8 mouse cellular contexts compared by ENCODE assay signal in genomic region chr7:126481699-126482098, GRCm38 (mm10). TPM values are rescaled to one million over a fixed set of nuclear protein-coding genes. Genes with fewer than 3 reads are reported as not detected.
DNase-seq lines count a peak whose midpoint lies in the region; ATAC-seq and TF ChIP-seq lines count a peak whose summit lies in the region.

No protein-coding gene starts in this region.

- H3K9me3 ChIP-seq in heart, embryonic 14.5 days (ENCODE audit: control insufficient read depth, low read length): no peaks in the 10 kb centered on the region
- no peaks in the 10 kb centered on the region for H3K9me3 ChIP-seq in MEL (replicated peaks; ENCODE audit: insufficient read depth, low read length)
- no peaks in the 10 kb centered on the region for H3K9me3 ChIP-seq in liver, embryonic 12.5 days (replicated peaks)

- no peak for DNase-seq in heart, postnatal 4 days
- DNase-seq in 416B (ENCODE audit: low read depth): peak; percentile 66
- peak; percentile 60 for DNase-seq in MEL (ENCODE audit: low read depth, low spot score)
- DNase-seq in left cerebral cortex, postnatal 4 days: no peak
- no peak for DNase-seq in ovary, adult 18-20 months (ENCODE audit: low spot score)
- no peak for DNase-seq in lung, postnatal 10 days

- intact Hi-C loops in left cerebral cortex, postnatal 4 days (cut with DNase I): loop anchor here (2.0 kb wide), 1 partner anchor 47 kb away; no protein-coding TSS in a partner anchor

- H3K27me3 ChIP-seq in heart, embryonic 14.5 days (ENCODE audit: control insufficient read depth, insufficient read depth, low read length): no peaks in the 10 kb centered on the region
- no peaks in the 10 kb centered on the region for H3K27me3 ChIP-seq in MEL (ENCODE audit: control insufficient read depth in 1 of 2, insufficient read depth in 2 of 2, low read length in 2 of 2)
- no peaks in the 10 kb centered on the region for H3K27me3 ChIP-seq in liver, embryonic 12.5 days (replicated peaks)

- peak overlapping the region in 1 of 2 experiments; percentile 29; a peak in 1 of 4 replicates for H3K4me3 ChIP-seq in heart, embryonic 14.5 days (ENCODE audit: control insufficient read depth in 1 of 2, insufficient read depth in 1 of 2, low read depth in 1 of 2, low read length in 2 of 2)
- H3K4me3 ChIP-seq in MEL (ENCODE audit: control insufficient read depth in 1 of 2, insufficient read depth in 1 of 2, low read depth in 2 of 2, low read length in 2 of 2): peak overlapping the region in 1 of 2 experiments; percentile 48; a peak in 2 of 4 replicates
- no peak overlapping the region for H3K4me3 ChIP-seq in liver, embryonic 12.5 days

- WGBS in heart, embryonic 14.5 days: 22% methylated on average over 5 of the region's 5 CpGs
- 15% methylated on average over 5 of the region's 5 CpGs for WGBS in liver, embryonic 12.5 days (ENCODE audit: insufficient replicate concordance)

- no peak overlapping the region for H3K9ac ChIP-seq in heart, embryonic 14.5 days (ENCODE audit: low read length)
- no peak overlapping the region; the same call in 1 of the 2 replicates for H3K9ac ChIP-seq in MEL (ENCODE audit: control insufficient read depth, low read depth, low read length, poor library complexity, severe bottlenecking)
- H3K9ac ChIP-seq in liver, embryonic 12.5 days: no peak overlapping the region

- ATAC-seq in heart, embryonic 14.5 days (ENCODE audit: insufficient number of reproducible peaks, insufficient read depth, low FRiP score, low read depth): no peak
- no peak for ATAC-seq in liver, embryonic 12.5 days

- 0 out of 4 replicates have a peak, but pooled peaks cover 0 to 8% of the 10 kb centered on the region in 2 experiments for H3K4me1 ChIP-seq in heart, embryonic 14.5 days (ENCODE audit: control insufficient read depth in 2 of 2, insufficient read depth in 2 of 2, low read length in 2 of 2)
- peaks cover 0 to 6% of the 10 kb centered on the region in 2 experiments; a peak in 3 of 4 replicates for H3K4me1 ChIP-seq in MEL (ENCODE audit: control insufficient read depth in 1 of 2, insufficient read depth in 2 of 2, low read length in 2 of 2)
- peaks cover 18% of the 10 kb centered on the region for H3K4me1 ChIP-seq in liver, embryonic 12.5 days

- no peaks in the 10 kb centered on the region for H3K36me3 ChIP-seq in heart, embryonic 14.5 days (ENCODE audit: control insufficient read depth, insufficient read depth, low read length)
- H3K36me3 ChIP-seq in MEL (ENCODE audit: control insufficient read depth in 1 of 2, insufficient read depth in 2 of 2, low read length in 2 of 2): peaks cover 0 to 7% of the 10 kb centered on the region in 2 experiments; a peak in 2 of 4 replicates
- H3K36me3 ChIP-seq in liver, embryonic 12.5 days: no peaks in the 10 kb centered on the region

- H3K79me2 ChIP-seq in MEL (ENCODE audit: control insufficient read depth, insufficient read depth, low read length, poor library complexity): peaks cover 1% of the 10 kb centered on the region; the same call in 1 of the 2 replicates

- TF ChIP-seq EP300 in MEL (IDR thresholded peaks at IDR 0.05; ENCODE audit: low read depth in 1 of 2, low read length in 2 of 2): no peak

- H3K4me2 ChIP-seq in heart, embryonic 14.5 days (ENCODE audit: low read length): peak overlapping the region; percentile 64; the same call in 1 of the 2 replicates
- peak overlapping the region; percentile 74 for H3K4me2 ChIP-seq in liver, embryonic 12.5 days

- TF ChIP-seq POLR2A in MEL (IDR thresholded peaks at IDR 0.05; ENCODE audit: control insufficient read depth in 1 of 2, insufficient read depth in 1 of 2, low read depth in 1 of 2, low read length in 2 of 2, poor library complexity in 1 of 2): no peak

- TF ChIP-seq CTCF in MEL (IDR thresholded peaks at IDR 0.05 in 2 of 3, conservative IDR thresholded peaks at IDR 0.05 in 1 of 3; ENCODE audit: control insufficient read depth in 1 of 3, insufficient read depth in 1 of 3, low read depth in 2 of 3, low read length in 3 of 3, poor library complexity in 1 of 3, severe bottlenecking in 1 of 3): peak in 2 of 3 experiments; percentile 68 to 94; a peak in 4 of 6 replicates

- H3K27ac ChIP-seq in heart, embryonic 14.5 days (replicated peaks in 1 of 2; ENCODE audit: control insufficient read depth in 1 of 2, insufficient read depth in 1 of 2, low read depth in 2 of 2, low read length in 2 of 2): no peak overlapping the region
- H3K27ac ChIP-seq in MEL (ENCODE audit: control insufficient read depth, low read depth, low read length): no peak overlapping the region
- no peak overlapping the region for H3K27ac ChIP-seq in liver, embryonic 12.5 days

- TF ChIP-seq RAD21 in MEL (IDR thresholded peaks at IDR 0.05; ENCODE audit: low read depth, low read length): peak; percentile 94

TF ChIP-seq in MEL, 35 proteins besides CTCF, POLR2A, EP300 and RAD21:
- no peak for TF ChIP-seq USF2 (IDR thresholded peaks at IDR 0.05; ENCODE audit: borderline replicate concordance in 1 of 2, insufficient read depth in 1 of 2, low read depth in 1 of 2, low read length in 2 of 2)
- TF ChIP-seq BHLHE40 (IDR thresholded peaks at IDR 0.05; ENCODE audit: borderline replicate concordance, low read depth, low read length): no peak
- no peak for TF ChIP-seq TBP (IDR thresholded peaks at IDR 0.05; ENCODE audit: low read depth, low read length)
- no peak for TF ChIP-seq HCFC1 (IDR thresholded peaks at IDR 0.05; ENCODE audit: low read depth, low read length)
- peak; percentile 80 for TF ChIP-seq SIN3A (IDR thresholded peaks at IDR 0.05; ENCODE audit: low read length)
- no peak for TF ChIP-seq MYB (IDR thresholded peaks at IDR 0.05; ENCODE audit: low read depth, low read length)
- peak; percentile 94 for TF ChIP-seq ZC3H11A (IDR thresholded peaks at IDR 0.05; ENCODE audit: low read depth, low read length)
- no peak for TF ChIP-seq ZNF384 (IDR thresholded peaks at IDR 0.05; ENCODE audit: low read depth, low read length)
- TF ChIP-seq SMC3 (IDR thresholded peaks at IDR 0.05; ENCODE audit: low read depth, low read length): peak; percentile 86
- TF ChIP-seq GATA1 (IDR thresholded peaks at IDR 0.05; ENCODE audit: low read depth, low read length): peak; percentile 46
- TF ChIP-seq NRF1 (IDR thresholded peaks at IDR 0.05; ENCODE audit: insufficient read depth, low read depth, low read length, poor library complexity, severe bottlenecking): no peak

RNA-seq across cellular contexts. Expression of gene Tufm, which starts 5.5 kb away (rescaled TPM):
- 188 and 199 TPM in 2 replicates for polyA plus RNA-seq in heart, embryonic 14.5 days (2014; fragmentation: Nextera tagmentation; extraction: Ambion mirVana)
- total RNA-seq in heart, postnatal 4 days (2021): 100 to 1,000 TPM; 224 to 238 TPM
- 224 and 244 TPM in 2 replicates for total RNA-seq in MEL (2012; rRNA removed)
- 100 to 1,000 TPM in 1 of 2 experiments, not detected in 1; 397 TPM for polyA plus RNA-seq in MEL (2012; ENCODE audit: insufficient read depth in 1 of 2, insufficient read length in 2 of 2, low read depth in 1 of 2, low replicate concordance in 2 of 2, missing spikeins in 1 of 2)
- polyA plus RNA-seq in liver, embryonic 12.5 days (2016; fragmentation: Nextera tagmentation; extraction: Ambion mirVana): 120 and 129 TPM in 2 replicates
- 10 to 100 TPM; 80.9 to 96.5 TPM for total RNA-seq in left cerebral cortex, postnatal 4 days (2021)

RNA-seq across cellular contexts. Expression of gene Sh2b1, which starts 6.5 kb away (rescaled TPM):
- 35.6 and 39.0 TPM in 2 replicates for polyA plus RNA-seq in heart, embryonic 14.5 days (2014; fragmentation: Nextera tagmentation; extraction: Ambion mirVana)
- 10 to 100 TPM; 47.1 to 51.4 TPM for total RNA-seq in heart, postnatal 4 days (2021)
- 11.8 and 13.1 TPM in 2 replicates for total RNA-seq in MEL (2012; rRNA removed)
- 10 to 100 TPM in 1 of 2 experiments, not detected in 1; 48.9 TPM for polyA plus RNA-seq in MEL (2012; ENCODE audit: insufficient read depth in 1 of 2, insufficient read length in 2 of 2, low read depth in 1 of 2, low replicate concordance in 2 of 2, missing spikeins in 1 of 2)
- polyA plus RNA-seq in liver, embryonic 12.5 days (2016; fragmentation: Nextera tagmentation; extraction: Ambion mirVana): 17.0 and 17.5 TPM in 2 replicates
- total RNA-seq in left cerebral cortex, postnatal 4 days (2021): 10 to 100 TPM; 72.5 to 77.7 TPM

RNA-seq across cellular contexts. Expression of gene Atp2a1, which starts 18.8 kb away (rescaled TPM):
- polyA plus RNA-seq in heart, embryonic 14.5 days (2014; fragmentation: Nextera tagmentation; extraction: Ambion mirVana): 0.26 and 1.3 TPM in 2 replicates
- total RNA-seq in heart, postnatal 4 days (2021): 1 to 10 TPM in 1 of 2 experiments, under 1 TPM in 1; 0.67 to 9.0 TPM
- 0.04 and 0.20 TPM in 2 replicates for total RNA-seq in MEL (2012; rRNA removed)
- under 1 TPM in 1 of 2 experiments, not detected in 1; 0.47 TPM for polyA plus RNA-seq in MEL (2012; ENCODE audit: insufficient read depth in 1 of 2, insufficient read length in 2 of 2, low read depth in 1 of 2, low replicate concordance in 2 of 2, missing spikeins in 1 of 2)
- 0.17 and 1.5 TPM in 2 replicates for polyA plus RNA-seq in liver, embryonic 12.5 days (2016; fragmentation: Nextera tagmentation; extraction: Ambion mirVana)
- under 1 TPM in 1 of 2 experiments, not detected in 1; 0.12 TPM for total RNA-seq in left cerebral cortex, postnatal 4 days (2021)

RNA-seq across cellular contexts. Expression of gene Atxn2l, which starts 21.5 kb away (rescaled TPM):
- 31.2 and 38.8 TPM in 2 replicates for polyA plus RNA-seq in heart, embryonic 14.5 days (2014; fragmentation: Nextera tagmentation; extraction: Ambion mirVana)
- 10 to 100 TPM; 60.0 to 65.7 TPM for total RNA-seq in heart, postnatal 4 days (2021)
- total RNA-seq in MEL (2012; rRNA removed): 40.8 and 52.1 TPM in 2 replicates
- 100 to 1,000 TPM; 218 to 821 TPM for polyA plus RNA-seq in MEL (2012; ENCODE audit: insufficient read depth in 1 of 2, insufficient read length in 2 of 2, low read depth in 1 of 2, low replicate concordance in 2 of 2, missing spikeins in 1 of 2)
- 48.7 and 49.4 TPM in 2 replicates for polyA plus RNA-seq in liver, embryonic 12.5 days (2016; fragmentation: Nextera tagmentation; extraction: Ambion mirVana)
- 100 to 1,000 TPM; 164 to 165 TPM for total RNA-seq in left cerebral cortex, postnatal 4 days (2021)

RNA-seq across cellular contexts. Expression of gene Rabep2, which starts 53.1 kb away (rescaled TPM):
- polyA plus RNA-seq in heart, embryonic 14.5 days (2014; fragmentation: Nextera tagmentation; extraction: Ambion mirVana): 19.6 and 19.8 TPM in 2 replicates
- 10 to 100 TPM; 11.8 to 15.0 TPM for total RNA-seq in heart, postnatal 4 days (2021)
- 12.9 and 15.2 TPM in 2 replicates for total RNA-seq in MEL (2012; rRNA removed)
- 10 to 100 TPM in 1 of 2 experiments, not detected in 1; 16.2 TPM for polyA plus RNA-seq in MEL (2012; ENCODE audit: insufficient read depth in 1 of 2, insufficient read length in 2 of 2, low read depth in 1 of 2, low replicate concordance in 2 of 2, missing spikeins in 1 of 2)
- 9.6 and 10.2 TPM in 2 replicates for polyA plus RNA-seq in liver, embryonic 12.5 days (2016; fragmentation: Nextera tagmentation; extraction: Ambion mirVana)
- 10 to 100 TPM; 18.6 to 19.9 TPM for total RNA-seq in left cerebral cortex, postnatal 4 days (2021)

Comparison
In these comparisons a context has a peak if more than half of its experiments do, and no peak if none do; other contexts are left out.
1. DNase-seq: peak in 416B (single experiment) and MEL (single experiment); none in heart, postnatal 4 days (single experiment), left cerebral cortex, postnatal 4 days (single experiment), ovary, adult 18-20 months (single experiment) and lung, postnatal 10 days (single experiment).